Mouse (Mus musculus) spleen, adult 12 weeks (tissue): ENCODE measurements around the gene Helz.

Experiments used
- DNase-seq: peaks from one replicate; pipeline ENCODE4 v3.0.0; 2022; ENCODE audit warnings: low spot score

The Helz gene

GRCm38 (mm10) chr11:107674601-107675000 lies 126.9 kb downstream of the Helz start:
- no peak for DNase-seq

GRCm38 (mm10) chr11:107675246-107675645 lies 127.5 kb downstream of the Helz start:
- no peak for DNase-seq

GRCm38 (mm10) chr11:107676207-107676940 lies 128.6 kb downstream of the Helz start:
- DNase-seq = no peak

- DNase-seq = no peak
These were observed 135.1 kb downstream of the Helz start for GRCm38 (mm10) chr11:107682694-107683355.

GRCm38 (mm10) chr11:107683544-107684465 lies 136.1 kb downstream of the Helz start:
- DNase-seq = no peak

GRCm38 (mm10) chr11:107686290-107686689 lies 138.6 kb downstream of the Helz start:
- no peak for DNase-seq

- no peak for DNase-seq
These were observed 140.8 kb downstream of the Helz start for GRCm38 (mm10) chr11:107688480-107688879.

GRCm38 (mm10) chr11:107691569-107691968 lies 143.8 kb downstream of the Helz start:
- DNase-seq = no peak

- no peak for DNase-seq
These were observed 145.6 kb downstream of the Helz start for GRCm38 (mm10) chr11:107693338-107693737.

- DNase-seq = no peak
These were observed 152.2 kb downstream of the Helz start for GRCm38 (mm10) chr11:107699967-107700366.

- no peak for DNase-seq
These were observed 155.8 kb downstream of the Helz start for GRCm38 (mm10) chr11:107703272-107704134.

- no peak for DNase-seq
These were observed 157.3 kb downstream of the Helz start for GRCm38 (mm10) chr11:107705060-107705459.

- no peak for DNase-seq
These were observed 157.8 kb downstream of the Helz start for GRCm38 (mm10) chr11:107705476-107706074.

GRCm38 (mm10) chr11:107707897-107708610 lies 160.3 kb downstream of the Helz start:
- no peak for DNase-seq

- no peak for DNase-seq
These were observed 162.6 kb downstream of the Helz start for GRCm38 (mm10) chr11:107710379-107710778.

- DNase-seq = no peak
These were observed 166.6 kb downstream of the Helz start for GRCm38 (mm10) chr11:107714368-107714767.

- no peak for DNase-seq
These were observed 168.7 kb downstream of the Helz start, which contains the start of gene Cacng1 for GRCm38 (mm10) chr11:107716332-107716938. TSS of gene Cacng1 (minus strand) at chr11:107716522.

GRCm38 (mm10) chr11:107720264-107721021 lies 172.7 kb downstream of the Helz start:
- no peak for DNase-seq

- no peak for DNase-seq
These were observed 173.3 kb downstream of the Helz start for GRCm38 (mm10) chr11:107721057-107721456.
